Mouse (Mus musculus): ENCODE results near the gene Hmcn1.

Hmcn1 gene

DNA sequence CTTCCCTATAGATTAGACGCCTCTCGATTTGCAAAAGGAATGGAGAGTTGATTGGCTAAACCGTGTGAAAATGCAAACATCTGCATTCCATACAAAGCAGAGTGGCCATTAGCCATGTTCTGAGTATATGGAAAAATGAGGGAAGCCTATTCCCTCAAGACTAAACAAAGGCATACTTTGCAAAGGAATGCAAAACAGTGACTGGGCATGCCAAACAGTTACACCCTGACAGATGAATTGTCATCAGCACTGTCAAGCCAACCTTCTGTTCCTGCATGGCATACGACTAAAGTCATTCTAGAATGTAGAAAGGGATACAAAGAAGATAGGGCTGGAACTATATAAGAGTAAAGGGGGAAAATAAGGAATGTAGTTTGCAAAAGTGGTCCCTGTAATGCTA lies 115.3 kb downstream of the Hmcn1 start:
- DNase-seq (ENCODE audit: low spot score in 2 of 2): no peak

DNA sequence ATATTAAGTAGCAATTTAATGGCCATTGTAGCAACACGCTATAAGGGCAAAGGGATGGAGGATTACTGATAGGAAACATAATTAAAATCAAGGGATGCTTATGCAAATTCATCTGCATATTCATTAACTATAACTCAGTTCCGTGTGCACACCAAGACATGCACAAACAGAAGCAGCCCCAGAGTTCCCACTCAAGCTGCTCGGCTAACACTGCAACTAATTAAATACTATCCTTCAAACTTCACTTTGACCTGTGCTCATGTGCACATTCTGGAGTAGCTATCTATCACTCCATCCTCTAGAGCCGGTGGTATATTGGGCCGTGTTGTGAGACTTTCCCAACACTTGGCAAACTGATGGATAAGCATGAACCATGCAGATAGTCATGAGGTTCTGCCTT lies 119.2 kb downstream of the Hmcn1 start:
- no peak for DNase-seq (ENCODE audit: low spot score in 2 of 2)

DNA sequence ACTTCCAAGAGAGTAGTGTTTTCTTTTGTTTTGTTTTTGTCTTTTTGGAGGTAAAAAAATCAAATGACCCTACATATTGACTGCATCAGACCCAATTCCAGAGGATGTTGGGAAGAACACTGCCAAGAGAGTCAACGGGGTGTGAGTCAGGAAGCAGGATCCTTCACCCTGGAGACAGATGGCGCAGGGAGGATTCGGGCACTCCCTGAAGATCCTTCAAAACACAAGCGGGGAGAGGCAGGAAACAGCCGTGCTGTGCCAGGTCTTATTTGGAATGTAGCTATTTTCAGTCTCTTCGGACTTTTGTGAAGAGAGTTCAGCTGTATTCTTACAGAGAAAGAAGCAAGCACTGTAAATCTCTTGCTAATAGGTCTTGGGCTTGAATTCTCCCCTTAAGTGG lies 120.0 kb downstream of the Hmcn1 start:
- DNase-seq (ENCODE audit: low spot score in 2 of 2): no peak

DNA sequence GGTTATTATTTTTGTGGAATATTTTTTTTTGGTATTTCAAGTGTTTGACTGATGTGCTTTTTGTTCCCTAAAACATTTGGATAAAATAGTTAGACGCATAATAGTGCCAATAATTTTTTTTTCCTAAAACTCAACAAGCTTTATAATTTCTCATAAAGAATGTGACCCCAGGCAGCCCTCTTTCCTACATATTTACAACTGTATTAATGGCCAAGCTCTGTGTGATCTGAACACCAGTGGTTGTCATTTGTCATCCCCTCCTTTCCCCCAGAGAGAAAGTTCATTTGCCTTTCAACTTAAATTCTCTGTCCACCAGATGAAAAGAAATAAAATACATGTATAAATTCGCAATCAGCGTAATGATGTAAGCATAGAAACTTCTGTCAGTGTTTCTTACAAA lies 121.1 kb downstream of the Hmcn1 start:
- DNase-seq (ENCODE audit: low spot score in 2 of 2): no peak

DNA sequence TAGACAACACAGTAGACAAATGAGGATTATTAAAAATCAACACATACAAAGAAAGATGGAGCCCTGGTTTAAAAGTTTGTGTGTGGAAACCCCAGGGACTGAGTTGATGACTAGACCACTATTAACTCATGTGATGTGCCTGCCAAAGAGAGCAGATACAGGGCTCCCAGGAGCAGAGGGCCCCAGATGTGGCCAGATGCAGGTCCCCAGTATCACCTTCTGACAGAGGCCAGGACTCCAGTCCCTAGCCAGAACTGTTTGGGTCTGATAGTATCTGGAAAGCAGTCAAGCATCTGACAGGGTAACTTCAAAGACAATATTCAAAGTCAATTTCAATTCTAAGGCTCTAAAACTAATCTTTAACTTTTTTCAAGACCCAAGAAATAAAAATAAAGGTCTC lies 124.0 kb downstream of the Hmcn1 start:
- DNase-seq (ENCODE audit: low spot score in 2 of 2): no peak

DNA sequence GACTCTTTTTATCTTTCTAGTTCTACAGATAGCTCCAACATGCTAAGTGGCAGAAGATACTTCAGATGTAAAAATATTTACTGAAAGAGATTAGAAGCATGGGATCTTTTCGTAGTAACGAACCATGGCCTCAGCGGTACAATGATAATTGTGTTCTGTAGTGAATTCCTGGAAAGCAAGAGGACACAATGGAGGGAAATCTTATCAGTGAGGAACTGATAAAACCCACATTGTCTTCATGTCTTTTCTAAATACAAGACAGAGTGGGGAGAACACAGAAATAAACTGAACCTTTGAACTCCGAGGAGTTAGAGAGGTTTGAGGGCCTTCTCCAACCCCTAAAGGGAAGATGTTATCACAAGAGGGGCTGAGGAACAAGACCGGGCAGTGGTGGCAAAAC lies 126.6 kb downstream of the Hmcn1 start:
- DNase-seq (ENCODE audit: low spot score in 2 of 2): no peak

DNA sequence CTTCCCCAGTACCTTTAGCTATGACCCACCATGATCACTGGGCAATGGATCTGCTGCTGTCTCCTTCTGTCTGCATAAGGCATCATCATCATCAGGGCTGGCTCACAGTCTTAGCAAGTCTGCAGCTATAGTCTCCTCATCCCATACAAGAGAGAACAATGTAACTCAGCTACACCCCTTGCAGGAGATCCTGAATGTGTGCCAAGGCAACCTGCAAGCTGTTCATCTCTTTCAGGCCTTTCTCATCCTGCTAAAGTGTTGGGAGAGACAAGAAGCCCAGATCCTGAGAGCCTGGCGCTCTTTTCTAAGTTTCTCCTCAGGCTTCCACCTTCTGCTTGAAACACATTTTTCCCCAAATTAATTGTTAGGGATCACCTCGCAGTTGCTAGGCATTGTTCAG lies 135.5 kb downstream of the Hmcn1 start:
- DNase-seq (ENCODE audit: low spot score in 2 of 2): no peak

DNA sequence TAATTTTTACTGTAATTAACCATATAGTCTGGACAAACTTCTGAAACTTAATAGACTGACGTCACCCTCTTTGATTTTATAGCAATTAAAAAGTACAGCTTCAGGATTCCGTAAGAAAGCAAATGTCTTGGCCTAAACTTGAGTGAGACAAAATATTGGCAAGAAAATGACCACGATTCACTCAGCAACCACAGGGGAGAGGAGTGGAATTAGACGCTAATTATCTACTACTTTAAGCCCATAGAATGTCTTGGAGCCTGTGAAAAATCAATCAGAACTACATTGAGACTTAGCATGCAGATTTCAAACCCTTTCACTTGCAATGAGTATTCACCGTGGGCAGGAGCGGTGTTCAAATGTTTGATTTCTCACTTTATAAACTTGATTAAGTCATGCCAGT lies 159.8 kb downstream of the Hmcn1 start:
- no peak for DNase-seq (ENCODE audit: low spot score in 2 of 2)

DNA sequence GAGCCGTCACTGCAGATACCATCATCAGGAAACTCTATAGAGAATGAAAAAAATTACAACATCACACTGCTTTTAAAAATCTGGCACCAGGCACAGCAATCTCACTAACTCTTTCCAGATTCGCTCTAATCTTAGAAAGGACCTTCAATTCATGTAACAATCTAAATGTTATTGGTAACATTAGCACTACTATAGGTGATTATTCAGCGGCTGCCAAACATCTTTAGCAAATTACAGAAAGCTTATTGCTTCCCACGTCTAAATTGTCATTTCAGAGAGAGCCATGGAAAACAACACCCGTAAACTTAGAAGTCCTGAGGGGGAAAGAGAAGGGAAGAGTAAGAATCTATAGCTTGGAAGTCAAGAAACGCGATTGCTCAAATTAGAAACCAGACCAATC lies 163.4 kb downstream of the Hmcn1 start:
- no peak for DNase-seq (ENCODE audit: low spot score in 2 of 2)

DNA sequence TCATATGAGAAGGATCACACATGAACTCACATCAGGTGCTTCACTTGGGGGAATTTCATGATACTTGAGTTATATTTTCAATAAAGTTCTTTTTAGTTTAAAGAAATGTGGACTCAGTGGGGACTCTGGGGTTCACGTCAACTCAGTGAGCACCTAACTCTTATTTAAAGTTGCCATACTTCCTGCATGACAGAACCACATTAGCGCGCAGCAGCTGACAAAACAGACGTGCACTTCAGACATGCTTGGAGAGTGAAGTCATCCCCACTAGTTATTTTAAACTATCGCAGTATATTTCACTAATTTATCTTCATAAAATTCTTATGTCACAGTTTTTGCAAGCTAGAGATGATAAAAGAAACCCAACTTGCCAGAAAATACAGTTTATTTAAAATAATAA lies 166.1 kb downstream of the Hmcn1 start:
- DNase-seq (ENCODE audit: low spot score in 2 of 2): no peak

DNA sequence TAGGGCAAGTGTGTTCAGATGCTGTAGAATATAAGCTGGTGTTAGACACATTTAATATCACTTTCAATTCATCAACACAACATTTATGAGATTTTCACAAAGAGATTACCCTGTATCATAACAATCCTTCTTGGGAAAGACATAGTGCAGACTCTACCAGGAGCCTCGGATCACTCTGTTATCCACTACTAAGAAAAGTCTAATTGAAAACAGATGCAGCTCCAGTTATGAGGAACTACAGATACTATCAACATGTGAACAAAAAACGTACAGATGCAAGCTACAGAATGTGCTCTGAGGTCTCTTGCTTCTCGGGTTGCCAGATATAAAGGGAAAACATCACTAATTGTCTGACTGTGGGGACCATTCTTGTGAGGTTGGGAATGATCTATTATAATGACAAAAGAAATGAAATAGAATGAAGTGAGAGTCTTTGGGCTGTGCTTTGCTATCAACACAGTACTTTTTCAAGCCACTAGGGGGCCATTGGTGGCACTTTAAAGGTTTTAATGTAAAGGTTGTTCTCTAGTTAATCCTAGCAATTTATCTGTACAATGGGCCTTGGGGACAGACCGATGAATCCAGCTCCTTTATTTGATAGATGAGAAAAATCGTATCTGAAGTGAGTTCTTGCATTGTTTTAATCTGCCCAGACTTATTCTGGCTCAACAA lies 168.8 kb downstream of the Hmcn1 start:
- no peak for DNase-seq (ENCODE audit: low spot score in 2 of 2)

DNA sequence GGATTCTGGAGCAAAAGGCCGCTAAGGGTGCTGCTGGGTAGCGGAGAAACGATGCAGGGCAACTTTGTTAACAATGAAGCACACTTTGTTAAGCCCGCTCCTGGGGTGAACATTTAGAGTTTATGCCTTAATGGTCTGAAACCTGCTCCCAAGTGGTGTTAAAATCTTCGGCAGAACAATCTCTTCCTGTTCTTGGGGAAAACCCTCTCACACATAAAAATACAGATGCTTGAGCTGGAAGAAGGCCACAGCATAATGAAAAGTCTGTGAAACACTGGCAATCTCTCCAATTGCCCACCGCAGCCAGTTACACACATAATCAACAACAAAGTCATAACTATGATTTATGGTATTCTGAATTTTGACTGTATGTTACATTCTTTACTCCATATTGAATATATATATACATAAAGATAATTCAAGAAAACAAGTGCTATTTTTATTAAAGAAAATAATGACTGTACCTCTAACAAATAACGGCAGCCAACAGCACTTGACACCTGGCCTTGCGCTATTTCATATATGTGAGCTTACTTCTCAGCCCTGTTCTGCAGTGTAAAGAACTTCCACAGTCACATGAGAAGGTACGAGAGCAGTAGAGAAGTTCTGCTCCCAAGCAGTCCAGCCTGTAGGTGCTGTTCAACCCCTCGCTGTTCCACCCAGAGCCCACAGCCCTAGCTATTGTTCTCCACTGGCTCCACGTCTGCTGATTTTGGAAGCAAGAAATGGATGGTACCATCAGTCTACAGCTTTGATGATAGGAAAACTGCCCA lies 177.0 kb downstream of the Hmcn1 start:
- no peak for DNase-seq (ENCODE audit: low spot score in 2 of 2)

DNA sequence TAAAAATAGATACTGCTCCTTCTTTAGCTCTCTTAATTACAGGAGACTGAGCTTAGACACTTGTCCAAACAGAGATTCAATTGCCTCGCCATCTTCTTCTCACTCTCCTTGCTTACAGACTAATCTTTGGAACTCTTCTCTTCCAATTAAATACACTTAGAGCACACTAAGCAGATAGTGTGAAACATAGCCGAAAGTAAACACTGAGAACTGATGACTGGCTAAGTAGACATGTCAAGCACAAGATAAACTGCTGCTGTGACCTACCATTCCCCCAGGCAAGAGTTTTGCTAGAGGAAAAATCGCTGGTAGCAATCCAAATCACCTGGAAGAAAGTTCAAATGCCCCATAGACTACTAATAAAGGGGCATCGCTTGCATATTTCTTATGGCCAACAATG lies 178.3 kb downstream of the Hmcn1 start:
- DNase-seq (ENCODE audit: low spot score in 2 of 2): no peak

DNA sequence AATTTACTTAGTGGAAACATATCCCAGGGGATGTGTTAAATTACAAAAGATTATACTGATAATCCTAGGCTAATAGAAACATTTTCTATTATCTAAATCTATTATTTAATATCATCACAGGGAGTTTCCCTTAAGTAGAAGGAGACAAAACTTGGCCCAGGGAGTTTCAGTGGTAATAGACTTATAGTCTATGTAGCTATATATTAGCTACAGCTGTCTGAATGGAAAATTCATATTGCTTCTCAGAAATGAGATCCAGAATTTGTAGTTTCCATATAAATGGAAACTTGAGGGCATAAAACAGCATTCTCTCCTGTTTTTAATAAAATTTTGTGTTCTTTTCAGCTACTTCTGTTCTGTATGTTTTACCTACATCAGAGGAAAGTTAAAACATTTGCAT lies 179.9 kb downstream of the Hmcn1 start:
- no peak for DNase-seq (ENCODE audit: low spot score in 2 of 2)

DNA sequence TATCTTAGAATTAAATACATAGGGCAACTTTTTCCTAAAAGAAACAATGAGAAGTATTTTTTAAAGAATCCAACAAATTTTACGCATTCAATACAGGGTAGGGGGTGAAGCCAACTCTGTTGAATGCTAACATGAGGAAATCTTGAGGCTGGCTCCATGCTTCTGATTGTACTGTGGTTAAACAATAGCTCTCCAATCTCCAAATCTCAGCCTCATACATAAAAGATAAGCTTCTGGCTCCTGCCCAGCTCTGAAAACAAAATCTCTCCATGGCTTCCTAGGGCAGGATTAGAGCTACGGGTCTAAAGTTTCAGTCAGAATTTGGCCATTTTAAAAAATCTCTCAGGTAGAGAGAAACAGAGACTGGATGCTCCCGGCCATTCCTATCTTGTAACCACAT lies 186.4 kb downstream of the Hmcn1 start:
- DNase-seq (ENCODE audit: low spot score in 2 of 2): no peak

DNA sequence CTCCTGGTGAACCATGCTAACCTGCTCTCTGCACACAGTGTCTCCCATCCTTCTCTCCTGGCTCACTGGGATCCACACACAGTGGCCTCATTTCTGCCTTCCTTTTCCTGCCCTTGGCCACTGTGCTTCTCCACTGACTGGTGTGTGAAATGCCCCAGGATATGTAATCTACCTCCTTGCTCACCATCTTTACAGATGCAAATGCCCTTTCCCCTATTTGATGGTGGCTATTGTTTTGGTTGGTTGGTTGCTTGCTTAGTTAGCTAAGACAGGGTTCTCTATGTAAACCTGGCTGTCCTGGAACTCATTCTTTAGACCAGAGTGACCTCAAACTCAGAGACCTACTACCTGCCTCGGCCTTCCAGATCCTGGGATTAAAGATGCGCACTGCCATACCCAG lies 187.8 kb downstream of the Hmcn1 start:
- DNase-seq (ENCODE audit: low spot score in 2 of 2): no peak

DNA sequence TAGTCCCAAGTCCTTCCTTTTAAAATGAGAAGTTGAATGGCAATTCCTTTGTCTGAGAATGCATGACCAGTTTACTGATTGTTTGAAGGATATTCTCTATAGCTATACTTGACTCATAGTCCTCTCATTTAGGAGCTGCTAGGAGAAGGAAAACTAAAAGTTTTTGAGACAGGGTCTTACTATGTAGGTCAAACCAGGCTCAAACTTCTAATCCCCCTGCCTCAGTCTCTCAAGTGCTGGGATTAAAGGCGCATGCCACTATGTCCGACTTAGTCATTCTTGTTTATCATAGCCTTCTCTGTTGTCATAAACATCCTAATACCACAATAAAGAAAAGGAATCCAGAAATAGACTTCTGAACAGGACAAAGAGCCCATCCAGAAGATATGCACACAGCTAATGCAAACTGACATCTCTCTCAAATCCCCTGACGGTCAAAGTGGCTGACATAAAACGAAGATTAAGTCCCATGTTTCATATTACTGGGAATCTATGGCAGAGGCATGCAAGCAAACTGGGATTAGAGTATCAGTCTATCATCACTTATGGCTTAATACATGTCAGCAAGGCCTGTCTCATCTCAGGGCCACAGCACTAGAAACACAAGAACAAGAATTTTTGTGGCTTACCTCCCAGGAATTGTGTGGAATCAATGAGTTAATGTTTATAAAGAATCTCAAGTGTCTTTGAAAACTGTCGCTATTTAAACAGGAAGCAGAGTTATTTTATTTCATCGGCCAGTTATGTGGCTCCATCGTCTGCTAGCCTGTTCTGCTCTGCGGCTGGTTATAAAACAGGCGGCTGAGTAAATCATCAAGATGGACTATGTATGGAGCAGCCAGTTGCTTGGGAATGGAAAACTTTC lies 188.8 kb downstream of the Hmcn1 start:
- DNase-seq (ENCODE audit: low spot score in 2 of 2): no peak

DNA sequence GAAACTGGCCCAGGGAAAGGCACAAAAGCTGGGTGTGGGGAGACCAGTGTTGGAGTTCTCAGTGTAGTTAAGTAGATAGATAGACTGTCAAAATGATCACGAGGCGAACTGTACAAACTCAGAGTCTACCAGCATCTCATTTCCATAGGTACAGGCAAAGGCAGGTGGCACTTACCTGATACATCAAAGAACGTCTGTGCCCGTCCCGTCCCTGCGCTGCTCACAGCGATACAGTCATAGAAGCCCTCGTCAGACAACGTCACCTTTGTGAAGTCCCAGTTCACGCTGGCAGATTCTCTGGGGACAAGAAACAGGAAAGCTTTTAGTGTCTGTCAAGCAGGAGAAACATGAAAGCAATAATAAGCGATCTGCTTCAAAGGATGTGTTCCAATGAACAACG lies 190.6 kb downstream of the Hmcn1 start:
- no peak for DNase-seq (ENCODE audit: low spot score in 2 of 2)

DNA sequence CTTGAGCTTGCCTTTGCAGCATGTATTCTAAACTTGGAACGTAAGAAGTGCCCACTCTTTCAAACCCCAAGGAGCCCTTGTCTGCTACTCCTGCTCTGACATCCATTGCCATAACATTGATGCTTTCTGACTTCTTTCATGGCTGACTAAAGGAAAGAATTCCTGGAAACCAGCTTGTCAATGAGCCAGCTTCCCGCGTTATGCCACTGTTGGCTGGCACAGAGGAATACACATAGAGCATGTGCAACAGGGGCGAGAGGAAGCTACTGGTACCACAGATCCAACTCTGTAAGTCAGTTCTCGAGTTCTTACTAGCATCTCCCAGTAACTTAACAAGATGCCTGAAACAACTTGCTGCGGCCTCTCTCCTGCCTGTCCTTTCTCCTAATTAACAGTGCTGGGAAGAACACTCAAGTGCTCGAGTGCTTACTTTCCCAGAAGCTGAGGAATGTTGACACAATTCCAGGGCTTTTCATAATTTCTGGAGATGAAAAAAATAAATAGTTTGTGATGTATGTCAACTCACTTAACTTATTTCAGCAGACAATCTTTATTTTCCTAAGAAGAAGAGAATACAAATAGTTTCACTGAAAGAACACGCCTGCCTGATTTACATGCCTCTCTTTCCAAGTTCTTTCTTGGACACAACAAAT lies 192.5 kb downstream of the Hmcn1 start:
- DNase-seq (ENCODE audit: low spot score in 2 of 2): no peak

DNA sequence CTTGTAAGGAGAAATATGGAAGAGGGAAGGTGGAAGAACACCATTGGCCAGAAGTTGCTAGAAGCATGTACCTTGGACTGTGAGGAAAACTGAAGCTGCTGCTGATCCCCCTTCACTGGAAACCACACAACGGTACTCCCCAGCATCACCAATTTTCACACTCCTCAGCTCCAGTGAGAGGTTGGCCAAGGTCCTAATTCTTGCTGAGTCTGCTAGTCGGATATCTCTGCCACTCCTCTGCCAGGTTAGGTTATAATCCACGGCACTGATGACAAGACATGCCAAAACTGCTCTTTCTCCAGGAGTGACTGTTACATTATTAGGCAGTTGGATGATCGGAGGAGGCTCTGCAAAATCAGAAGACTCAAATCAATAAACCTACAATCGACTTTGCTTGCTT lies 194.6 kb downstream of the Hmcn1 start:
- DNase-seq (ENCODE audit: low spot score in 2 of 2): no peak

DNA sequence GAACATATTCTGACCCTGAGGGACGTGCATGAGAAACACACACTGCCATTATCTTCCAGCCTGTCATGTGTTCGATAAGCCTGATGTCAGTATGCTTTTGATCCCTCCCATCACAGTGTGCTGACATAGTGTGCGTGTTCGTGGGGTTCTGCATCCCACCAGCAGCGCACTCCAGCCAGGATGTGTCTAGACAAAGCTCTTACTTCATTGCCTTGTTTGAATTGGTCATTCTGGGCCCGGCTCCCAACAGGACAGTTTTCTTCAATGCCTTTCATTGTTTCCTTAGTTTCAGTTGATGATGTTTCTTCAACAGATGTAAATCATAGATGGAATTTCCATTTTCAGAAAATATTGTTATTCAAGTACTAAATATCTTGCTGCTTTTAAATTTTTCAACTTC lies 206.5 kb downstream of the Hmcn1 start:
- no peak for DNase-seq (ENCODE audit: low spot score in 2 of 2)
